Mouse (Mus musculus): Measurements from ENCODE around the gene Uchl4. TPM values are rescaled to one million over a fixed set of nuclear protein-coding genes. Genes with fewer than 3 reads are reported as not detected.

Uchl4 gene
- 0.94 and 1.8 TPM in 2 replicates for polyA plus RNA-seq (2015; fragmentation: Nextera tagmentation; extraction: Ambion mirVana)

GRCm38 (mm10) chr9:64234768-64235435, at the start of gene Uchl4:
Uchl4 (plus strand) TSS chr9:64235201.

GRCm38 (mm10) chr9:64253021-64253904, 18.3 kb downstream of the Uchl4 start, which contains the start of gene Map2k1:
Map2k1 (minus strand) TSS chr9:64253631.

GRCm38 (mm10) chr9:64281105-64281780, 46.2 kb downstream of the Uchl4 start, which contains the start of gene Tipin:
Tipin (plus strand) TSS chr9:64281581.

Small RNA genes within 50 kb of the gene (microRNA-seq; reads per million reads assigned to microRNA genes)
- gene Gm24106 (ENCODE audit: borderline replicate concordance, insufficient number of aligned reads) = not detected

Other genes starting within 250 kb of the Uchl4 start
- gene Smad6, start 213.1 kb upstream of the Uchl4 start, polyA plus RNA-seq (2015; fragmentation: Nextera tagmentation; extraction: Ambion mirVana) = 4.0 and 9.1 TPM in 2 replicates
- gene Lctl, start 118.1 kb upstream of the Uchl4 start, polyA plus RNA-seq (2015; fragmentation: Nextera tagmentation; extraction: Ambion mirVana) = 0.13 and 0.36 TPM in 2 replicates
- 3.4 and 5.9 TPM in 2 replicates for gene Zwilch, start 62.1 kb upstream of the Uchl4 start, polyA plus RNA-seq (2015; fragmentation: Nextera tagmentation; extraction: Ambion mirVana)
- 918 and 950 TPM in 2 replicates for gene Rpl4, start 61.8 kb upstream of the Uchl4 start, polyA plus RNA-seq (2015; fragmentation: Nextera tagmentation; extraction: Ambion mirVana)
- gene Snapc5, start 55.9 kb upstream of the Uchl4 start, polyA plus RNA-seq (2015; fragmentation: Nextera tagmentation; extraction: Ambion mirVana) = 39.4 and 46.3 TPM in 2 replicates
- gene Map2k1, start 18.4 kb downstream of the Uchl4 start, polyA plus RNA-seq (2015; fragmentation: Nextera tagmentation; extraction: Ambion mirVana) = 53.0 and 64.7 TPM in 2 replicates
- gene Tipin, start 46.4 kb downstream of the Uchl4 start, polyA plus RNA-seq (2015; fragmentation: Nextera tagmentation; extraction: Ambion mirVana) = 121 and 136 TPM in 2 replicates
- 7.7 and 11.0 TPM in 2 replicates for gene Dis3l, start 106.1 kb downstream of the Uchl4 start, polyA plus RNA-seq (2015; fragmentation: Nextera tagmentation; extraction: Ambion mirVana)
- gene Megf11, start 150.4 kb downstream of the Uchl4 start, polyA plus RNA-seq (2015; fragmentation: Nextera tagmentation; extraction: Ambion mirVana) = 2.4 and 2.8 TPM in 2 replicates